Mouse (Mus musculus) heart, adult 2 months (tissue): ENCODE data around the gene Nfatc4. TPM values are rescaled to one million over a fixed set of nuclear protein-coding genes. Genes with fewer than 3 reads are reported as not detected.

ENCODE experiments used
- DNase-seq, 2 experiments: peaks; one replicate each; pipeline ENCODE4 v3.0.0; 2021
- H3K27ac ChIP-seq: fragments of 200-600 bp; 2 replicates; pipeline ENCODE4 v1.8.1; 2022
- H3K27me3 ChIP-seq: fragments of 200-500 bp; 2 replicates; pipeline ENCODE4 v1.6.1; 2012; ENCODE audit warnings: mild to moderate bottlenecking, low read length, inconsistent platforms, mixed read lengths; ENCODE audit not compliant: control insufficient read depth, insufficient read depth
- H3K36me3 ChIP-seq: fragments of 200-500 bp; 2 replicates; pipeline ENCODE4 v1.6.1; 2012; ENCODE audit warnings: low read length, inconsistent platforms; ENCODE audit not compliant: control insufficient read depth, insufficient read depth
- H3K4me1 ChIP-seq: fragments of 200-500 bp; 2 replicates; pipeline ENCODE4 v1.6.1; 2011; ENCODE audit warnings: low read length; ENCODE audit not compliant: control insufficient read depth, insufficient read depth
- H3K4me3 ChIP-seq: fragments of 200-600 bp; 2 replicates; pipeline ENCODE4 v1.8.1; 2022
- H3K79me2 ChIP-seq: fragments of 200-500 bp; replicated peaks from 2 replicates; pipeline ENCODE4 v1.6.1; 2012; ENCODE audit warnings: mild to moderate bottlenecking, inconsistent platforms, low read length, moderate library complexity, mixed read lengths; ENCODE audit not compliant: control insufficient read depth, insufficient read depth
- H3K9ac ChIP-seq: fragments of 200-500 bp; 2 replicates; pipeline ENCODE4 v1.6.1; 2012; ENCODE audit warnings: low read depth, mild to moderate bottlenecking, control low read depth, inconsistent platforms, low read length, mixed read lengths
- CTCF ChIP-seq: fragments of 200-600 bp; IDR thresholded peaks from 2 replicates; pipeline ENCODE4 v1.8.1; 2022; ENCODE audit warnings: antibody characterized with exemption, mild to moderate bottlenecking, moderate library complexity
- EP300 ChIP-seq: fragments of 200-500 bp; IDR thresholded peaks from 2 replicates; pipeline ENCODE4 v1.6.1; 2011; ENCODE audit warnings: low read depth, low read length, control low read depth; ENCODE audit not compliant: insufficient read depth
- POLR2A ChIP-seq: fragments of 200-500 bp; IDR thresholded peaks from 2 replicates; pipeline ENCODE4 v1.6.1; 2011; ENCODE audit warnings: mild to moderate bottlenecking, low read depth, low read length, control low read depth; ENCODE audit not compliant: insufficient read depth
- WGBS: fragments of 180-500 bp; shearing (Covaris S2); methylation state at CpG from one replicate; pipeline ENCODE4 v1.1.7; 2018; 5-methylcytosine and 5-hydroxymethylcytosine counted together
- intact Hi-C: fragments of 180-260 bp; cut with DNase I; formaldehyde crosslinking; loops from one replicate; pipeline ENCODE4 v1.15.1; 2025
- polyA plus RNA-seq: library from polyadenylated mRNA; depleted of rRNA; stranded (reverse); fragments of >200 nt; gene quantifications from 2 replicates; pipeline ENCODE4 v1.2.3, GENCODE M21; 2012
- total RNA-seq, 2 experiments: library from RNA; stranded (reverse); gene quantifications; 2 replicates each; pipeline ENCODE4 v1.2.3; 2021

Gene Nfatc4
- total and polyA plus RNA-seq, 3 experiments: 3.6 to 6.0 (median 5.1) TPM

DNA sequence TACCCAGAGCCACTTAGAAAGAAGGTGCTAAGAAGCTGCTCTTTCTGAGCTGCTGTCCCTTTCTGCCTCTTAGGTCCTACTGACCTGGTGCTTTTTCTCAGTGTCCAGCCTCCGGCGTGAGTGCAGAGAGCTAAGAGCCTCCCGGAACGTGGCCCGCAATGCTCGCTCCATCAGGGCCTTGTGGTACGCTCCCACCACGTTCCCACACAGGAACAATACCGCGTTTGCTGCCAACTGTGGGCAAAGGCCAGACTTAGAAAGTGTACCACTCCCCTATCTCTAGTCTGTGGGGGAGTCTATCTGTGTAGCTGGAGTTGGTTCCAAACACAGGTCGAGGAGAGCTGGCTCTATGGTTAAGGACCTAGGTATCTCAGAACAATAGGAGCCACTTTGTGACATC lies 42.2 kb upstream of the Nfatc4 start:
- TF ChIP-seq EP300 (no peak), CTCF (no peak), POLR2A (no peak)
- Histone ChIP-seq H3K36me3 (no peaks in the 10 kb centered on the region; the same call in 1 of the 2 replicates), H3K4me1 (peaks cover 7% of the 10 kb centered on the region), H3K79me2 (no peaks in the 10 kb centered on the region), H3K4me3 (no peak overlapping the region), H3K9ac (no peak overlapping the region), H3K27me3 (no peaks in the 10 kb centered on the region), H3K27ac (no peak overlapping the region)
- intact Hi-C loops: loop anchor here (2.0 to 5.0 kb wide), 2 partner anchors 86 to 137 kb away; no protein-coding TSS in a partner anchor
- DNase-seq: peak in 1 of 2 experiments; percentile 16
- 69% methylated on average over 11 of the region's 11 CpGs for WGBS

DNA sequence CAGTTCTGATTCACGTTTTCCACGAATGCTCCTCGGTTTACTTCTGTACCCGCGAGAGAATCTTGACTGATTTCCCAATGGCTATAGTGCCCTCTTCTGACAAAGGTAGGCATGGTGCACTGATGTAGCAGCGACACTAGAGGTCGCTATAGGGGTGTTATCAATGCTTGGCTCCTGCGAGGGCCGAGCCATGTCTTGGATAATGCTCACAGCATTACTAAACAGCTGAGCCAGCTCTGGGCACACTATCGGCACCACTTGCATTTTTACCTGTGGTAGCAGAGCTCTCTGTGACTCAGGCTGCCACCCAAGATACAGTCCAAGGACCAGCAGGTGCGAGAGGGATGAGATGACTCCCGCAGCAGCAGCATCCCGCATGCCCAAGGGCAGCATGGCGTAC lies 41.6 kb upstream of the Nfatc4 start:
- H3K27ac ChIP-seq: peak overlapping the region; percentile 97
- H3K79me2 ChIP-seq: no peaks in the 10 kb centered on the region
- H3K9ac ChIP-seq: peak overlapping the region; percentile 15; the same call in 1 of the 2 replicates
- 15% methylated on average over 14 of the region's 14 CpGs for WGBS
- peaks cover 7% of the 10 kb centered on the region for H3K4me1 ChIP-seq
- no peaks in the 10 kb centered on the region for H3K27me3 ChIP-seq
- no peaks in the 10 kb centered on the region; the same call in 1 of the 2 replicates for H3K36me3 ChIP-seq
- peak; percentile 64 to 76 for DNase-seq
- intact Hi-C loops: loop anchor here (2.0 to 5.0 kb wide), 2 partner anchors 85 to 136 kb away; no protein-coding TSS in a partner anchor
- peak; percentile 29; the same call in 1 of the 2 replicates for TF ChIP-seq POLR2A
- peak; percentile 99 for TF ChIP-seq EP300
- TF ChIP-seq CTCF: no peak; the same call in 1 of the 2 replicates
- H3K4me3 ChIP-seq: peak overlapping the region; percentile 38

DNA sequence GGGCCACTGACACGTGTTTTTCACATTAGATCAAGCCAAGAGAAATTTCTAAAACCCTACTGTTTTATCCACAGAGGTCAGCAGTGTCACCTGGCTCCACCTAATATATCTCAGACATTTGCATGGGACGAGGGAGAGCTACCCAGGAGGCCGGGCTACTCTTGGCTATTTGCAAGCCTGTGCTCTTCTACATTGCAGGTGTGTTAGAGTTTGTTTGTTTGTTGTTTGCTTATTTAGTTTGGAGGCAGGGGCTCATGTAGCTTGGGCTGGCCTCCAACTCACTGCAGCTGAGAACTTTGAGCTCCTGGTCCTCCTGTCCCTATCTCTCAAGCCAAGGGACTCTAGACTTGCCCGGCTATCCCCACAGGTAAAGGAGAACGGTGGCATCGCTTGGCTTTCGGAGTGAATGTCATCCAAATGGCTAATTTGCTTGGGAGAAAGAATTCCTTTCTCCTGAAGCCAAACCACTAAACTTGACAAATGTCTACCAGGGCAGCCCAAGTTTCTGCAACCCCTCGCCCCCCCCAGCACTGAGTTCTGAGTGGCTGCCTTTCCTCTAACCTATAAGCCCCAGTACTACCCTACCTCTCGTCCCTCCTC lies 40.5 kb upstream of the Nfatc4 start:
- intact Hi-C loops: loop anchor here (5.0 kb wide), 1 partner anchor 135 kb away; no protein-coding TSS in a partner anchor

DNA sequence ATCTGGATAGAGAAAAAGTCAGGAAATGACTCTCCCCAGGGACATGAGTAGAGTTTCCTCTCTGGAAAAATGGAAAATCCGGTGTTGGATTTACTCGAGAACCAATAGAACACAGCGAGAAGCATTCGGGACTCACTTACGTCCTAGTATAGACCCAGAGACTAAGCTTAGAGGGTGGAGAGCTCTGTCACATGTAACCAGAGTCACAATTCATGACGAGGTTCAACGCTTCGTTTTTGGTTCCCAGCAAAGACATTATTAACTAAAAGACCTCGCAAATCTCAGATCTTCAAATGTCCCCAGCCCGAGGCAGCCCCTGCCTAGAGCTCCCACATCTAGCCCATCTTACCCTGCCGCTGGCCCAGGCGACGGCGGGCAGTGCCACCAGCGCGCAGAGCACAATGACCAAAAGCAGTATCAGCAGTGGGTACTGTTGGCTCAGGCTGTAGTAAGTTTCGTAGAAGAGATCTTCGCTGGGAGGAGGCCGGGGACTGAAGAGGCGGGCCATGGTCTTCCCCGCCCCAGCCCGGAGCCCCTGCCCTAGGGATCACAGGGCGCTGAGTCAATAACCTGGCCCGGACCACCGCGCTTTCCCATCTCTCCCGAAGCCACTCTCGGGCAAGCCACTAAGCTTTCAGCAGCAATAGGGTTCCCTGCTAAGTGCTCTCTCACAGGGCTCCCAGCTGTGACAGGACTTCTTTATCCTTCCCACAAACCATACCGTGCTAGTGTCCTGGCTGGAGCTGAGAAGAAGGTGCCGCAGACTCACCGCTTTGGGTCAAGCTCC lies 39.6 kb upstream of the Nfatc4 start:
- Histone ChIP-seq H3K4me3 (peak overlapping the region; percentile 50), H3K27me3 (no peaks in the 10 kb centered on the region), H3K4me1 (peaks cover 4% of the 10 kb centered on the region), H3K27ac (peak overlapping the region; percentile 97), H3K9ac (peak overlapping the region; percentile 58), H3K79me2 (no peaks in the 10 kb centered on the region), H3K36me3 (no peaks in the 10 kb centered on the region)
- TF ChIP-seq POLR2A (peak; percentile 73; the same call in 1 of the 2 replicates), EP300 (no peak)
- WGBS: 3% methylated on average over 31 of the region's 31 CpGs
- DNase-seq: peak; percentile 57 to 68
- intact Hi-C loops: loop anchor here (1.0 to 5.0 kb wide), 2 partner anchors 40 to 134 kb away; partner anchors contain the start of gene Nfatc4

More for the DNA sequence above, 40.5 kb upstream of the Nfatc4 start:
- Histone ChIP-seq H3K79me2 (no peaks in the 10 kb centered on the region), H3K4me1 (peaks cover 7% of the 10 kb centered on the region), H3K27me3 (no peaks in the 10 kb centered on the region), H3K27ac (peak overlapping the region; percentile 97), H3K9ac (peak overlapping the region; percentile 65), H3K4me3 (peak overlapping the region; percentile 50), H3K36me3 (no peaks in the 10 kb centered on the region; the same call in 1 of the 2 replicates)
- 32% methylated on average over 9 of the region's 9 CpGs for WGBS
- TF ChIP-seq EP300 (no peak), CTCF (no peak), POLR2A (no peak)
- peak in 1 of 2 experiments; percentile 30 for DNase-seq

DNA sequence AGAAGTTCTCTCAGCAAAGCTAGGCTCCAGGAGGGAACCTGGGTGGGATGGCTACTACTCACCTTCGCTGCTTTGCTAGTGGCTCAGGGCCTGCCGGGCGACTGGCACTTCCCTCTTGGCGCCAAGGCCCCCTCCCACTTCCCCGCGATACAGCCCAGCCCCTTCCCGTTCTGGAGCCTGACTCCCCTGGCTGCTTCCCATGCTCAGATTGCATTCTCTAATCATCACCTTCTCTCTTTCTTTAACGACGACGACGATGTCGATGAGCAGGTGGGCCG lies 39.0 kb upstream of the Nfatc4 start, which contains the start of gene Adcy4:
TSS of gene Adcy4 (minus strand) at position 138 of the 278 bp plus-strand sequence.
- no peak for TF ChIP-seq EP300
- TF ChIP-seq POLR2A: peak; percentile 83
- H3K27me3 ChIP-seq: no peaks in the 10 kb centered on the region
- no peaks in the 10 kb centered on the region for H3K36me3 ChIP-seq
- peak within 1 kb of the TSS; percentile 65 for H3K9ac ChIP-seq
- peak within 1 kb of the TSS; percentile 50 for H3K4me3 ChIP-seq
- H3K4me1 ChIP-seq: peaks cover 4% of the 10 kb centered on the region
- H3K79me2 ChIP-seq: no peaks in the 10 kb centered on the region
- WGBS: 6% methylated on average over 13 of the region's 13 CpGs
- peak; percentile 63 to 65 for DNase-seq
- peak within 1 kb of the TSS; percentile 97 for H3K27ac ChIP-seq
- intact Hi-C loops: loop anchor here (1.0 to 5.0 kb wide), 2 partner anchors 39 to 133 kb away; partner anchors contain the start of gene Nfatc4

DNA sequence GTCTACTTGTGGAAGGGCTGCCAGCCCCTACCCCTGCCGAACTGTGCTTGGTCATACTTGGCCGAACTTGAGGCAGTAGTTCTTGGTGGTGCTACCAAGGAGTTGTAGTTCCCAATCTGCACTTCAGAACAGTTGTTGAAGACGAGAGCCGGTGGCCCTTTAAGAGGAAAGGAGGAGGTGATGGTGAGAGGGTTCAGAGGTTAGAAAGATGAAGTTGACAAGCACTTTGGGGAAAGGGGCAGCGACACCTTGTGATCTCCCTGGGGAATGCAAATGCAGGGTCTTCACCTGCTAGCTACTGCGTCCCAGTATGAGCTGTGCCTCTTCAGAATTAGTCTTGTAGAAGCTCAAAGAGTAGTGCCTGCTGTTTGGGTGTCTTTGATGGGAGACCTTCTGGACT lies 37.7 kb upstream of the Nfatc4 start:
- Histone ChIP-seq H3K4me1 (peaks cover 4% of the 10 kb centered on the region), H3K9ac (no peak overlapping the region), H3K27ac (peak overlapping the region; percentile 6), H3K36me3 (no peaks in the 10 kb centered on the region), H3K27me3 (no peaks in the 10 kb centered on the region), H3K4me3 (no peak overlapping the region), H3K79me2 (no peaks in the 10 kb centered on the region)
- peak in 1 of 2 experiments; percentile 19 for DNase-seq
- 51% methylated on average over 6 of the region's 6 CpGs for WGBS
- TF ChIP-seq EP300 (no peak), CTCF (peak; percentile 28; the same call in 1 of the 2 replicates), POLR2A (no peak)
- intact Hi-C loops: no loop called here
